Mouse (Mus musculus) olfactory bulb, adult 2 months (tissue): Measurements from ENCODE around the gene Vapb.

Source experiments
- CTCF ChIP-seq: fragments of 200-500 bp; IDR thresholded peaks from 2 replicates; pipeline ENCODE4 v1.5.1; 2012; ENCODE audit warnings: low read depth, mild to moderate bottlenecking, low read length, moderate library complexity; ENCODE audit not compliant: insufficient read depth
- POLR2A ChIP-seq: fragments of 200-500 bp; IDR thresholded peaks from 2 replicates; pipeline ENCODE4 v1.6.1; 2012; ENCODE audit warnings: mild to moderate bottlenecking, low read depth, low read length, moderate library complexity; ENCODE audit not compliant: insufficient read depth

- TF ChIP-seq CTCF, result no peak
- TF ChIP-seq POLR2A, result no peak
Observed at GRCm38 (mm10) chr2:173698850-173699249, 38.5 kb upstream of the Vapb start.
